Mouse (Mus musculus) thymus, adult 2 months (tissue): ENCODE measurements at regions not wholly inside any gene's neighbourhood (a gene's known extent, or its start where the extent isn't known, plus 50 kb on each side); places are given as distances from the start of the nearest gene placed in this dataset.

Experiments
- DNase-seq: peaks from one replicate; pipeline ENCODE4 v3.0.0; 2021
- H3K27ac ChIP-seq: fragments of 200-500 bp; 2 replicates; pipeline ENCODE4 v1.5.1; 2012; ENCODE audit warnings: low read length, control low read depth; ENCODE audit not compliant: control insufficient read depth, insufficient read depth
- H3K27me3 ChIP-seq: fragments of 200-500 bp; 2 replicates; pipeline ENCODE4 v1.6.1; 2012; ENCODE audit warnings: mild to moderate bottlenecking, low read length, moderate library complexity, mixed read lengths; ENCODE audit not compliant: control insufficient read depth, insufficient read depth
- H3K36me3 ChIP-seq: fragments of 200-500 bp; 2 replicates; pipeline ENCODE4 v1.6.1; 2012; ENCODE audit warnings: mild to moderate bottlenecking, low read length, moderate library complexity; ENCODE audit not compliant: control insufficient read depth, insufficient read depth
- H3K4me1 ChIP-seq: fragments of 200-500 bp; replicated peaks from 2 replicates; pipeline ENCODE4 v1.6.1; 2012; ENCODE audit warnings: low read length; ENCODE audit not compliant: control insufficient read depth, insufficient read depth
- H3K4me3 ChIP-seq: fragments of 200-500 bp; 2 replicates; pipeline ENCODE4 v1.5.1; 2012; ENCODE audit warnings: mild to moderate bottlenecking, low read length, control low read depth, moderate library complexity; ENCODE audit not compliant: control insufficient read depth, insufficient read depth
- CTCF ChIP-seq: fragments of 200-500 bp; IDR thresholded peaks from 2 replicates; pipeline ENCODE4 v1.5.1; 2012; ENCODE audit warnings: mild to moderate bottlenecking, control low read depth, low read length, moderate library complexity, borderline replicate concordance; ENCODE audit not compliant: control insufficient read depth, poor library complexity, insufficient read depth; ENCODE audit errors: extremely low read depth
- POLR2A ChIP-seq: fragments of 200-500 bp; IDR thresholded peaks from 2 replicates; pipeline ENCODE4 v1.6.1; 2012; ENCODE audit warnings: mild to moderate bottlenecking, low read length, control low read depth, moderate library complexity; ENCODE audit not compliant: control insufficient read depth, poor library complexity, insufficient read depth; ENCODE audit errors: extremely low read depth
- WGBS: fragments of 180-500 bp; shearing (Covaris S2); methylation state at CpG from one replicate; pipeline ENCODE4 v1.1.7; 2018; 5-methylcytosine and 5-hydroxymethylcytosine counted together

GRCm38 (mm10) chr1:61050346-61050745 is 72.6 kb downstream of the Icos start:
- TF ChIP-seq POLR2A (no peak), CTCF (no peak)
- no peak for DNase-seq
- WGBS, result 88% methylated on average over 4 of the region's 4 CpGs

DNA sequence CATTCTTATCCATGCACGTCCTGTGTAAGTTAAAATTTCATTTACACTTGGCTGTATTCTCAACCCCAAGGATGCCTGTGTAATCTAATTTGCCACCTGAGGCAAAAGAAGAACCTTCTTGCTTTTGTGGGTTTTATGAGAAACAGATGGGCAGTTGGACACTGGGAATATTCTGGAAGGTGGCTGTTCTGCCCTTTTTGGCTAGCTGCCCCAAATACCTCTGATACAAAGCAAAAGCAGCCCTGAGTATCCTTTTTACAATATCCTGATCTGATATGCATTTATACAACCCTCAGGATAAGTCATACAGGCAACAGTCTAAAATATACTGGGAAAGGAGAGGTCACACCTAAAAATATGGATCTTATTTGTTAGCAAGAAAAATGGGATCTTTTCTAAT is 75.9 kb downstream of the Icos start:
- TF ChIP-seq CTCF, result no peak
- DNase-seq, result no peak
- Histone ChIP-seq H3K4me3 (no peak overlapping the region), H3K4me1 (no peaks in the 10 kb centered on the region), H3K36me3 (no peaks in the 10 kb centered on the region), H3K27ac (no peak overlapping the region), H3K27me3 (no peaks in the 10 kb centered on the region)
- WGBS, result 90% methylated on average over 1 of the region's 1 CpGs

More at GRCm38 (mm10) chr1:61050346-61050745, 72.6 kb downstream of the Icos start:
- H3K36me3 ChIP-seq, result no peaks in the 10 kb centered on the region
- no peak overlapping the region for H3K4me3 ChIP-seq
- no peak overlapping the region for H3K27ac ChIP-seq
- no peaks in the 10 kb centered on the region for H3K27me3 ChIP-seq
- no peaks in the 10 kb centered on the region for H3K4me1 ChIP-seq

DNA sequence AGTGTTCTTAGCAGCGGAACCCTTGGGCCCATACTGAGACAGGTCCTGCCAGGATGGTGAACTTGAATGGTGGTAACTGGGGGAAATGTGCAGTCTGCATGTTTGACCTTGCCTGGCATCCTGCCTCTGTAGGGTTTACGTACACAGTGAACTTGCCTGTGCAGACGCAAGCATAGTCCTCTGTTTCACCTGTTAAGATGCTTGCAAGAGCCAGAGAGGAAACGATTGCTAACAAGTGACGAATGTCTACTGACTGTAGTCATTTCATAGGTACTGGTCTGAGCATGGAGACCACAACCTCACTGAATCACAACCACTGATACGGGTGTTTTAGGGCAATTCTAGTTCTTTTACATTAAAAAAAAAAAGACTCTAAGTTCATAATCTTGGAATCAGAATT is 76.7 kb downstream of the Icos start:
- Histone ChIP-seq H3K4me3 (no peak overlapping the region), H3K4me1 (no peaks in the 10 kb centered on the region), H3K27ac (no peak overlapping the region), H3K27me3 (no peaks in the 10 kb centered on the region), H3K36me3 (no peaks in the 10 kb centered on the region)
- no peak for TF ChIP-seq CTCF
- no peak for TF ChIP-seq POLR2A
- no peak for DNase-seq
- 90% methylated on average over 6 of the region's 6 CpGs for WGBS

DNA sequence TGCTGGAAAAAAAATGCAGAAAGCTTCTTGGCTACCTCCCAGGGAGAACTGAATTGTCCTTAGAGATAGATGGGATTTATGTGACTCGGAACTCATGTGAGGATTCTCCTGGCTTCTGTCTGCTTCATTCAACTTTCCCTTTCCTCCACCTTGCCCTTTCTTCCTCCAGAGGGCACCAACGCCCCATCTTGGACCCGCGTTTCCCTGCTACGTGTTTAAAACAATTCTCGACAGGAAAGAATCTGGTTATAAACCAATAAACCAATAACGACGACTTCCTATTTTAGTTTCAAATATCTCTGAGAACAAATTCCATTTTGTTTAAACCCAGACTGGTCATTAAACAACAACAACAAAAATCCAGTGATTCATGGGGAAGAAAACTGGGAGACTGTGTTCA is 77.4 kb downstream of the Icos start:
- H3K27me3 ChIP-seq, result no peaks in the 10 kb centered on the region
- H3K27ac ChIP-seq, result no peak overlapping the region
- WGBS, result 5% methylated on average over 8 of the region's 8 CpGs
- no peaks in the 10 kb centered on the region for H3K4me1 ChIP-seq
- peak; percentile 66 for DNase-seq
- H3K36me3 ChIP-seq, result no peaks in the 10 kb centered on the region
- TF ChIP-seq POLR2A (no peak), CTCF (no peak)
- H3K4me3 ChIP-seq, result no peak overlapping the region

GRCm38 (mm10) chr1:61059910-61060536 is 82.3 kb downstream of the Icos start:
- no peaks in the 10 kb centered on the region; the same call in 1 of the 2 replicates for H3K4me1 ChIP-seq
- no peak overlapping the region for H3K27ac ChIP-seq
- WGBS, result 76% methylated on average over 11 of the region's 11 CpGs
- TF ChIP-seq POLR2A, result no peak
- no peak for TF ChIP-seq CTCF
- H3K36me3 ChIP-seq, result no peaks in the 10 kb centered on the region
- no peak overlapping the region for H3K4me3 ChIP-seq
- no peaks in the 10 kb centered on the region for H3K27me3 ChIP-seq
- DNase-seq, result no peak

DNA sequence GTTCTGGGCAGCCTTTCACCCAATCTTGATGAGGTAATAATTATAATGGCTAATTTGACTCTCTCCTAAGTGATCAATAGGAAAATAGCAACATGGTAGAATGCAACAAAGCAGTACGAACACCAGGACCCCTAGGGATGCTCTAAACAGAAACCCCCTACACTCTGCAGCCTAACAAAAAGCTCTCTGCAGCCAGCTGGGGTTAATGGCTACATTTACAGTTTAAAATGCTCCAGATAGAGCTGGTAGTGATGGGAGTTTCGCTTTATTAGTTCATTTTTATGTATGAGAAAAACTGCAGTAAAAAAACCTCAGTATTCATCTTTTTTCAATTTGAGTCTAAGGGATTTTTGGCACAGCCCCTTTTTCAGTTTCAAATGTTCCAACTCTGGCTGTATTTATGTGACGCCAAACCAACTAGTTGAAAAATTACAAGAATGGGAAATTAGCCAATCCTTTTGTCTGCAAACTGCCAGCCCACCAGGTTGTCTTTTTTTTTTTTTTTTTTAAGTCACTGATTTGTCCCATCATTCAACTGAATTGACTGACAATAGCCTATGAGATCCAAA is 84.2 kb downstream of the Icos start:
- TF ChIP-seq POLR2A, result no peak
- TF ChIP-seq CTCF, result no peak
- H3K4me1 ChIP-seq, result no peaks in the 10 kb centered on the region; the same call in 1 of the 2 replicates
- no peak overlapping the region for H3K4me3 ChIP-seq
- H3K27ac ChIP-seq, result no peak overlapping the region
- H3K36me3 ChIP-seq, result no peaks in the 10 kb centered on the region
- no peak for DNase-seq
- whole genome bisulfite sequencing, result 90% methylated on average over 3 of the region's 3 CpGs
- no peaks in the 10 kb centered on the region for H3K27me3 ChIP-seq
